Comparison of ENCODE assay signal across 21 mouse cellular contexts in genomic region chr15:81128155-81128838, GRCm38 (mm10).
DNase-seq lines count a peak whose midpoint lies in the region; ATAC-seq and TF ChIP-seq lines count a peak whose summit lies in the region.
"Had no signal": no experiment of that assay in that cellular context is flagged by ENCODE, and none has a peak within 500 bp of the region (broad histone marks: within the 10 kb centered on the region; RNA-seq: fewer than 3 reads in every experiment).

No protein-coding gene starts in this region.

- H3K79me2 ChIP-seq in myocyte (ENCODE audit: control insufficient read depth, insufficient read depth), result peaks cover 85% of the 10 kb centered on the region

- H3K27me3 ChIP-seq in limb, embryonic 13.5 days, result no peaks in the 10 kb centered on the region
- H3K27me3 ChIP-seq in limb, embryonic 10.5 days (ENCODE audit: low read depth, poor library complexity, severe bottlenecking), result no peaks in the 10 kb centered on the region
- no peaks in the 10 kb centered on the region for H3K27me3 ChIP-seq in kidney, postnatal 0 days (ENCODE audit: insufficient read depth, low read length)
- no peaks in the 10 kb centered on the region for H3K27me3 ChIP-seq in myocyte (ENCODE audit: control insufficient read depth, insufficient read depth, insufficient read length)
- H3K27me3 ChIP-seq: CH12.LX; forebrain, embryonic 15.5 days; heart, embryonic 13.5 days; hindbrain, embryonic 15.5 days; liver, embryonic 12.5 days had no signal

- no peaks in the 10 kb centered on the region for H3K36me3 ChIP-seq in limb, embryonic 13.5 days
- no peaks in the 10 kb centered on the region for H3K36me3 ChIP-seq in limb, embryonic 10.5 days
- no peaks in the 10 kb centered on the region for H3K36me3 ChIP-seq in kidney, postnatal 0 days (ENCODE audit: insufficient read depth, low read length)
- no peaks in the 10 kb centered on the region for H3K36me3 ChIP-seq in myocyte (ENCODE audit: control insufficient read depth, insufficient read depth)
- H3K36me3 ChIP-seq: forebrain, embryonic 15.5 days; heart, embryonic 13.5 days; hindbrain, embryonic 15.5 days; liver, embryonic 12.5 days; midbrain, embryonic 10.5 days had no signal

- H3K27ac ChIP-seq in gastrocnemius, adult 2 months, result peak overlapping the region; percentile 60
- no peak overlapping the region for H3K27ac ChIP-seq in limb, embryonic 13.5 days
- H3K27ac ChIP-seq in limb, embryonic 10.5 days, result no peak overlapping the region
- H3K27ac ChIP-seq in kidney, postnatal 0 days, result no peak overlapping the region
- H3K27ac ChIP-seq: forebrain, embryonic 15.5 days; heart, embryonic 13.5 days; hindbrain, embryonic 15.5 days; liver, embryonic 12.5 days; midbrain, embryonic 10.5 days had no signal

- no peaks in the 10 kb centered on the region for H3K9me3 ChIP-seq in limb, embryonic 13.5 days
- H3K9me3 ChIP-seq in limb, embryonic 10.5 days (replicated peaks), result no peaks in the 10 kb centered on the region
- H3K9me3 ChIP-seq in kidney, postnatal 0 days (replicated peaks; ENCODE audit: low read length), result no peaks in the 10 kb centered on the region
- H3K9me3 ChIP-seq: forebrain, embryonic 15.5 days; heart, embryonic 13.5 days; hindbrain, embryonic 15.5 days; liver, embryonic 12.5 days; midbrain, embryonic 10.5 days had no signal

- intact Hi-C loops in gastrocnemius, adult 2 months (cut with DNase I), result loop anchor here (5.0 kb wide), 1 partner anchor 39 kb away; no protein-coding TSS in a partner anchor

- H3K4me2 ChIP-seq in limb, embryonic 13.5 days (replicated peaks), result no peak overlapping the region
- H3K4me2 ChIP-seq in kidney, postnatal 0 days (ENCODE audit: low read length), result no peak overlapping the region
- H3K4me2 ChIP-seq in myocyte (ENCODE audit: low read depth), result peak overlapping the region; percentile 62
- H3K4me2 ChIP-seq: forebrain, embryonic 15.5 days; heart, embryonic 13.5 days; hindbrain, embryonic 15.5 days; liver, embryonic 12.5 days; lung, embryonic 14.5 days had no signal

- H3ac ChIP-seq in myocyte (ENCODE audit: control insufficient read depth, insufficient read length), result no peak overlapping the region

- TF ChIP-seq CTCF in gastrocnemius, adult 2 months (IDR thresholded peaks at IDR 0.05), result no peak
- no peak for TF ChIP-seq CTCF in kidney, postnatal 0 days (IDR thresholded peaks at IDR 0.05; ENCODE audit: low read depth)

- no peak for TF ChIP-seq POLR2A in myocyte (IDR thresholded peaks at IDR 0.05; ENCODE audit: insufficient read length, low read depth)

- 51% methylated on average over 5 of the region's 5 CpGs for WGBS in limb, embryonic 13.5 days
- WGBS in limb, embryonic 10.5 days, result 81% methylated on average over 5 of the region's 5 CpGs
- 46% methylated on average over 5 of the region's 5 CpGs for WGBS in kidney, postnatal 0 days

- H3K4me1 ChIP-seq in limb, embryonic 13.5 days, result peaks cover 25% of the 10 kb centered on the region
- H3K4me1 ChIP-seq in limb, embryonic 10.5 days, result peaks cover 13% of the 10 kb centered on the region
- H3K4me1 ChIP-seq in kidney, postnatal 0 days (replicated peaks; ENCODE audit: insufficient read depth, low read length), result peaks cover 8% of the 10 kb centered on the region; the same call in 1 of the 2 replicates
- H3K4me1 ChIP-seq: hindbrain, embryonic 15.5 days had no signal

- no peak overlapping the region for H3K4me3 ChIP-seq in gastrocnemius, adult 2 months
- no peak overlapping the region for H3K4me3 ChIP-seq in limb, embryonic 13.5 days
- H3K4me3 ChIP-seq in limb, embryonic 10.5 days, result no peak overlapping the region
- H3K4me3 ChIP-seq in kidney, postnatal 0 days (replicated peaks; ENCODE audit: low read depth, low read length), result no peak overlapping the region
- no peak overlapping the region for H3K4me3 ChIP-seq in myocyte
- H3K4me3 ChIP-seq: forebrain, embryonic 15.5 days; heart, embryonic 13.5 days; hindbrain, embryonic 15.5 days; liver, embryonic 12.5 days; midbrain, embryonic 10.5 days had no signal

- DNase-seq in gastrocnemius, adult 2 months, result no peak
- no peak for DNase-seq in gastrocnemius, adult 18-20 months (ENCODE audit: low spot score)
- DNase-seq in limb, embryonic 10.5 days (ENCODE audit: low spot score), result no peak
- DNase-seq in kidney, postnatal 0 days (ENCODE audit: low spot score), result peak; percentile 82
- no peak for DNase-seq in cerebellum, adult 18-20 months
- DNase-seq: adrenal gland, postnatal 36 days; cerebellum, adult 2 months; cerebellum, postnatal 36 days; lung, embryonic 14.5 days; lung, postnatal 4 days; retina, postnatal 1 day; thymus, postnatal 14 days had no signal

- ATAC-seq in limb, embryonic 13.5 days (ENCODE audit: low FRiP score, low read depth), result peak; percentile 66
- no peak for ATAC-seq in kidney, postnatal 0 days (replicated peaks; ENCODE audit: low FRiP score, low read depth)
- ATAC-seq in monocyte, adult 5-6 weeks (replicated peaks; ENCODE audit: insufficient number of reproducible peaks, low FRiP score, low TSS enrichment, poor library complexity, severe bottlenecking), result no peak
- ATAC-seq: forebrain, embryonic 15.5 days; liver, embryonic 12.5 days had no signal

- no peak overlapping the region for H3K9ac ChIP-seq in limb, embryonic 13.5 days
- no peak overlapping the region for H3K9ac ChIP-seq in kidney, postnatal 0 days (ENCODE audit: low read depth, low read length)
- H3K9ac ChIP-seq: forebrain, embryonic 15.5 days; heart, embryonic 13.5 days; hindbrain, embryonic 15.5 days; liver, embryonic 12.5 days; lung, embryonic 14.5 days had no signal

TF ChIP-seq in myocyte, 11 proteins besides CTCF, POLR2A, EP300 and RAD21:
- TF ChIP-seq TCF12 (IDR thresholded peaks at IDR 0.05; ENCODE audit: insufficient read depth, poor library complexity, severe bottlenecking) (peak; percentile 48), TCF3 (IDR thresholded peaks at IDR 0.05; ENCODE audit: insufficient read length, low read depth) (no peak), CEBPB (IDR thresholded peaks at IDR 0.05; ENCODE audit: insufficient read depth, poor library complexity, severe bottlenecking) (0 out of 2 replicates have a peak, but pooled peaks have one; percentile 3), MYOD1 (IDR thresholded peaks at IDR 0.05; ENCODE audit: control insufficient read depth in 1 of 3, insufficient read length in 2 of 3, low read depth in 2 of 3) (peak in 2 of 3 experiments; percentile 28), MAX (IDR thresholded peaks at IDR 0.05; ENCODE audit: low read depth) (no peak), MYOG (IDR thresholded peaks at IDR 0.05; ENCODE audit: control insufficient read depth in 1 of 3, insufficient read depth in 1 of 3, insufficient read length in 2 of 3, low read depth in 2 of 3) (peak in 2 of 3 experiments; percentile 12 to 91), SRF (IDR thresholded peaks at IDR 0.05; ENCODE audit: control insufficient read depth, insufficient read length, low read depth) (no peak), USF1 (IDR thresholded peaks at IDR 0.05; ENCODE audit: low read depth) (no peak)
